21 mouse cellular contexts compared by ENCODE assay signal in genomic region chr19:30108616-30109015, GRCm38 (mm10).
A peak's percentile ranks its signal among the peaks of the same experiment; 100 is the strongest.
DNase-seq lines count a peak whose midpoint lies in the region; ATAC-seq and TF ChIP-seq lines count a peak whose summit lies in the region.
"Had no signal": no experiment of that assay in that cellular context is flagged by ENCODE, and none has a peak within 500 bp of the region (broad histone marks: within the 10 kb centered on the region; RNA-seq: fewer than 3 reads in every experiment).

No protein-coding gene starts in this region.

- H3K4me1 ChIP-seq in forebrain, embryonic 13.5 days = peaks cover 21% of the 10 kb centered on the region
- no peaks in the 10 kb centered on the region; the same call in 1 of the 2 replicates for H3K4me1 ChIP-seq in forebrain, embryonic 11.5 days (replicated peaks; ENCODE audit: control insufficient read depth, insufficient read depth, low read length)
- H3K4me1 ChIP-seq in neural tube, embryonic 13.5 days (replicated peaks) = peaks cover 25% of the 10 kb centered on the region
- peaks cover 33% of the 10 kb centered on the region for H3K4me1 ChIP-seq in midbrain, embryonic 14.5 days (ENCODE audit: control insufficient read depth, insufficient read depth, low read length)
- H3K4me1 ChIP-seq in olfactory bulb, adult 2 months (ENCODE audit: control insufficient read depth, insufficient read depth, low read length) = peaks cover 11% of the 10 kb centered on the region
- H3K4me1 ChIP-seq: heart, embryonic 15.5 days had no signal

- peak overlapping the region; percentile 57 for H3K27ac ChIP-seq in forebrain, embryonic 13.5 days
- H3K27ac ChIP-seq in forebrain, embryonic 11.5 days (ENCODE audit: low read depth, low read length) = no peak overlapping the region; the same call in 1 of the 2 replicates
- H3K27ac ChIP-seq in neural tube, embryonic 13.5 days (replicated peaks) = peak overlapping the region; percentile 71; the same call in 1 of the 2 replicates
- H3K27ac ChIP-seq in midbrain, embryonic 14.5 days (replicated peaks; ENCODE audit: low read depth, low read length) = peak overlapping the region; percentile 84
- peak overlapping the region; percentile 92 for H3K27ac ChIP-seq in olfactory bulb, adult 2 months (ENCODE audit: insufficient read depth, low read depth, low read length)
- H3K27ac ChIP-seq: heart, embryonic 15.5 days; limb, embryonic 12.5 days had no signal

- H3K4me3 ChIP-seq in forebrain, embryonic 13.5 days = no peak overlapping the region
- no peak overlapping the region for H3K4me3 ChIP-seq in forebrain, embryonic 11.5 days (ENCODE audit: low read depth, low read length)
- no peak overlapping the region for H3K4me3 ChIP-seq in neural tube, embryonic 13.5 days
- H3K4me3 ChIP-seq in midbrain, embryonic 14.5 days (replicated peaks; ENCODE audit: low read depth, low read length) = no peak overlapping the region
- H3K4me3 ChIP-seq in olfactory bulb, adult 2 months (ENCODE audit: insufficient read depth, low read depth, low read length) = no peak overlapping the region
- H3K4me3 ChIP-seq: heart, embryonic 15.5 days; limb, embryonic 12.5 days had no signal

- ATAC-seq in forebrain, embryonic 13.5 days = no peak
- no peak for ATAC-seq in forebrain, embryonic 11.5 days (replicated peaks; ENCODE audit: low FRiP score)
- ATAC-seq in neural tube, embryonic 13.5 days (ENCODE audit: low read depth) = no peak
- ATAC-seq in midbrain, embryonic 14.5 days (ENCODE audit: low FRiP score, low TSS enrichment) = no peak; the same call in 1 of the 2 replicates
- ATAC-seq: liver, postnatal 0 days; lung, postnatal 0 days had no signal

- peaks cover 25% of the 10 kb centered on the region; the same call in 1 of the 2 replicates for H3K36me3 ChIP-seq in forebrain, embryonic 13.5 days (ENCODE audit: poor library complexity, severe bottlenecking)
- H3K36me3 ChIP-seq in forebrain, embryonic 11.5 days (ENCODE audit: control insufficient read depth, insufficient read depth, low read length) = no peaks in the 10 kb centered on the region; the same call in 1 of the 2 replicates
- no peaks in the 10 kb centered on the region for H3K36me3 ChIP-seq in neural tube, embryonic 13.5 days
- no peaks in the 10 kb centered on the region for H3K36me3 ChIP-seq in midbrain, embryonic 14.5 days (ENCODE audit: control insufficient read depth, insufficient read depth, low read length)
- H3K36me3 ChIP-seq: heart, embryonic 15.5 days; limb, embryonic 12.5 days had no signal

- no peak for TF ChIP-seq CTCF in olfactory bulb, adult 2 months (IDR thresholded peaks at IDR 0.05; ENCODE audit: insufficient read depth, low read depth, low read length)

- no peak overlapping the region for H3K9ac ChIP-seq in forebrain, embryonic 13.5 days
- H3K9ac ChIP-seq in forebrain, embryonic 11.5 days (ENCODE audit: low read length) = no peak overlapping the region
- no peak overlapping the region for H3K9ac ChIP-seq in neural tube, embryonic 13.5 days
- no peak overlapping the region for H3K9ac ChIP-seq in midbrain, embryonic 14.5 days (replicated peaks; ENCODE audit: low read length)
- H3K9ac ChIP-seq: heart, embryonic 15.5 days; limb, embryonic 12.5 days; liver, postnatal 0 days had no signal

- H3K9me3 ChIP-seq in forebrain, embryonic 13.5 days (replicated peaks) = no peaks in the 10 kb centered on the region
- no peaks in the 10 kb centered on the region for H3K9me3 ChIP-seq in forebrain, embryonic 11.5 days (ENCODE audit: control insufficient read depth, low read length)
- no peaks in the 10 kb centered on the region for H3K9me3 ChIP-seq in neural tube, embryonic 13.5 days
- no peaks in the 10 kb centered on the region for H3K9me3 ChIP-seq in midbrain, embryonic 14.5 days (ENCODE audit: control insufficient read depth, low read length)
- H3K9me3 ChIP-seq: heart, embryonic 15.5 days; limb, embryonic 12.5 days had no signal

- no peak overlapping the region for H3K4me2 ChIP-seq in forebrain, embryonic 13.5 days
- H3K4me2 ChIP-seq in forebrain, embryonic 11.5 days (ENCODE audit: low read depth, low read length, severe bottlenecking) = no peak overlapping the region
- H3K4me2 ChIP-seq in neural tube, embryonic 13.5 days = no peak overlapping the region
- H3K4me2 ChIP-seq in midbrain, embryonic 14.5 days (ENCODE audit: low read length) = peak overlapping the region; percentile 13; the same call in 1 of the 2 replicates
- H3K4me2 ChIP-seq: heart, embryonic 15.5 days; limb, embryonic 12.5 days; liver, embryonic 11.5 days had no signal

- no peaks in the 10 kb centered on the region for H3K27me3 ChIP-seq in forebrain, embryonic 13.5 days
- no peaks in the 10 kb centered on the region for H3K27me3 ChIP-seq in forebrain, embryonic 11.5 days (ENCODE audit: control insufficient read depth, insufficient read depth, low read length)
- no peaks in the 10 kb centered on the region for H3K27me3 ChIP-seq in neural tube, embryonic 13.5 days
- no peaks in the 10 kb centered on the region for H3K27me3 ChIP-seq in midbrain, embryonic 14.5 days (ENCODE audit: control insufficient read depth, insufficient read depth, low read length)
- H3K27me3 ChIP-seq: heart, embryonic 15.5 days; limb, embryonic 12.5 days had no signal

- no peak for DNase-seq in forebrain, embryonic 11.5 days (ENCODE audit: low spot score)
- DNase-seq in neural tube, embryonic 10.5 days (ENCODE audit: extremely low spot score, low spot score) = no peak
- DNase-seq in midbrain, embryonic 14.5 days = peak; percentile 29
- DNase-seq in yolk sac, embryonic 10.5 days (ENCODE audit: low spot score) = no peak
- no peak for DNase-seq in heart, adult 8-10 months (ENCODE audit: low spot score)
- DNase-seq: cerebellum, adult 11-12 months; cerebellum, postnatal 14 days; heart, postnatal 36 days; kidney, adult 9 months; kidney, postnatal 14 days; layer of hippocampus, postnatal 36 days; liver, postnatal 0 days; right cerebral cortex, postnatal 4 days; thymus, postnatal 14 days had no signal

- TF ChIP-seq POLR2A in olfactory bulb, adult 2 months (IDR thresholded peaks at IDR 0.05; ENCODE audit: insufficient read depth, low read depth, low read length) = no peak
